ENCODE assay signal across 8 mouse cellular contexts in genomic region chr6:83138056-83138455, GRCm38 (mm10). TPM values are rescaled to one million over a fixed set of nuclear protein-coding genes. Genes with fewer than 3 reads are reported as not detected.
DNase-seq lines count a peak whose midpoint lies in the region; ATAC-seq lines count a peak whose summit lies in the region.

No protein-coding gene starts in this region.

- peak overlapping the region; percentile 100 for H3K27ac ChIP-seq in lung, embryonic 15.5 days
- H3K27ac ChIP-seq in embryonic facial prominence, embryonic 13.5 days, result peak overlapping the region; percentile 100

- H3K4me1 ChIP-seq in lung, embryonic 15.5 days, result peaks cover 47% of the 10 kb centered on the region
- peaks cover 64% of the 10 kb centered on the region for H3K4me1 ChIP-seq in embryonic facial prominence, embryonic 13.5 days

- whole genome bisulfite sequencing in lung, embryonic 15.5 days, result 2% methylated on average over 11 of the region's 11 CpGs
- WGBS in embryonic facial prominence, embryonic 13.5 days, result 0% methylated on average over 11 of the region's 11 CpGs

- no peaks in the 10 kb centered on the region for H3K36me3 ChIP-seq in lung, embryonic 15.5 days
- H3K36me3 ChIP-seq in embryonic facial prominence, embryonic 13.5 days, result no peaks in the 10 kb centered on the region

- no peaks in the 10 kb centered on the region for H3K9me3 ChIP-seq in lung, embryonic 15.5 days
- H3K9me3 ChIP-seq in embryonic facial prominence, embryonic 13.5 days, result no peaks in the 10 kb centered on the region

- peak overlapping the region; percentile 86 for H3K4me2 ChIP-seq in lung, embryonic 15.5 days
- peak overlapping the region; percentile 79 for H3K4me2 ChIP-seq in embryonic facial prominence, embryonic 13.5 days

- H3K27me3 ChIP-seq in lung, embryonic 15.5 days, result no peaks in the 10 kb centered on the region
- H3K27me3 ChIP-seq in embryonic facial prominence, embryonic 13.5 days, result no peaks in the 10 kb centered on the region

- no peak for DNase-seq in lung, postnatal 14 days
- DNase-seq in induced T-regulatory cell, adult 2 months (ENCODE audit: low read depth), result peak; percentile 40
- peak; percentile 49 to 62 for DNase-seq in lung, postnatal 4 days
- no peak for DNase-seq in frontal cortex, postnatal 10 days (ENCODE audit: low spot score in 2 of 2)
- DNase-seq in urinary bladder, postnatal 36 days (ENCODE audit: low spot score in 2 of 2), result no peak
- no peak for DNase-seq in urinary bladder, postnatal 10 days (ENCODE audit: low spot score)

- peak overlapping the region; percentile 85 for H3K9ac ChIP-seq in lung, embryonic 15.5 days
- peak overlapping the region; percentile 87 for H3K9ac ChIP-seq in embryonic facial prominence, embryonic 13.5 days

- peak; percentile 28; the same call in 1 of the 2 replicates for ATAC-seq in lung, embryonic 15.5 days (ENCODE audit: borderline replicate concordance, extremely low read depth, low FRiP score, low TSS enrichment)
- ATAC-seq in embryonic facial prominence, embryonic 13.5 days (ENCODE audit: insufficient number of reproducible peaks, insufficient read depth, low FRiP score, low TSS enrichment, low read depth), result no peak

- peak overlapping the region; percentile 59 for H3K4me3 ChIP-seq in lung, embryonic 15.5 days
- peak overlapping the region; percentile 51 for H3K4me3 ChIP-seq in embryonic facial prominence, embryonic 13.5 days

RNA-seq across cellular contexts. Expression of gene Rtkn, which starts 2.8 kb away (rescaled TPM):
- polyA plus RNA-seq in lung, embryonic 15.5 days (2015; fragmentation: Nextera tagmentation; extraction: Ambion mirVana), result 35.3 and 39.9 TPM in 2 replicates
- 46.7 and 51.8 TPM in 2 replicates for polyA plus RNA-seq in embryonic facial prominence, embryonic 13.5 days (2015; fragmentation: Nextera tagmentation; extraction: Ambion mirVana)

RNA-seq across cellular contexts. Expression of gene Ino80b, which starts 12.8 kb away (rescaled TPM):
- 13.5 and 15.2 TPM in 2 replicates for polyA plus RNA-seq in lung, embryonic 15.5 days (2015; fragmentation: Nextera tagmentation; extraction: Ambion mirVana)
- polyA plus RNA-seq in embryonic facial prominence, embryonic 13.5 days (2015; fragmentation: Nextera tagmentation; extraction: Ambion mirVana), result 13.2 and 13.9 TPM in 2 replicates

RNA-seq across cellular contexts. Expression of gene Wbp1, which starts 16.7 kb away (rescaled TPM):
- 119 and 120 TPM in 2 replicates for polyA plus RNA-seq in lung, embryonic 15.5 days (2015; fragmentation: Nextera tagmentation; extraction: Ambion mirVana)
- 144 and 172 TPM in 2 replicates for polyA plus RNA-seq in embryonic facial prominence, embryonic 13.5 days (2015; fragmentation: Nextera tagmentation; extraction: Ambion mirVana)

RNA-seq across cellular contexts. Expression of gene Wdr54, which starts 18.1 kb away (rescaled TPM):
- polyA plus RNA-seq in lung, embryonic 15.5 days (2015; fragmentation: Nextera tagmentation; extraction: Ambion mirVana), result 5.0 and 7.6 TPM in 2 replicates
- polyA plus RNA-seq in embryonic facial prominence, embryonic 13.5 days (2015; fragmentation: Nextera tagmentation; extraction: Ambion mirVana), result 7.1 and 7.9 TPM in 2 replicates

RNA-seq across cellular contexts. Expression of gene 1700003E16Rik, which starts 18.1 kb away (rescaled TPM):
- 6.2 and 8.1 TPM in 2 replicates for polyA plus RNA-seq in lung, embryonic 15.5 days (2015; fragmentation: Nextera tagmentation; extraction: Ambion mirVana)
- polyA plus RNA-seq in embryonic facial prominence, embryonic 13.5 days (2015; fragmentation: Nextera tagmentation; extraction: Ambion mirVana), result 2.0 and 2.8 TPM in 2 replicates

Comparison
In these comparisons a context has a peak if more than half of its experiments do, and no peak if none do; other contexts are left out.
1. DNase-seq: peak in induced T-regulatory cell, adult 2 months (single experiment) and lung, postnatal 4 days (2 of 2); none in lung, postnatal 14 days (single experiment), frontal cortex, postnatal 10 days (0 of 2), urinary bladder, postnatal 36 days (0 of 2) and urinary bladder, postnatal 10 days (single experiment).